Mouse (Mus musculus): ENCODE measurements around the gene Gm20721. TPM values are rescaled to one million over a fixed set of nuclear protein-coding genes. Genes with fewer than 3 reads are reported as not detected.

The Gm20721 gene
- polyA plus RNA-seq, 1 experiment from 2014 or later, result 1.3 TPM

- Histone ChIP-seq H3K4me2 (ENCODE audit: low read depth, low read length) (no peak overlapping the region), H3K4me1 (ENCODE audit: insufficient read depth) (peaks cover 37% of the 10 kb centered on the region), H3K9ac (replicated peaks) (no peak overlapping the region), H3K4me3 (ENCODE audit: low read depth, low read length) (no peak overlapping the region), H3K36me3 (replicated peaks; ENCODE audit: insufficient read depth, low read length) (peaks cover 22% of the 10 kb centered on the region), H3K9me3 (ENCODE audit: low read length) (no peaks in the 10 kb centered on the region), H3K27ac (ENCODE audit: low read depth) (no peak overlapping the region), H3K27me3 (ENCODE audit: insufficient read depth, low read length) (no peaks in the 10 kb centered on the region)
- no peak for ATAC-seq
- no peak for TF ChIP-seq EP300 (IDR thresholded peaks at IDR 0.05; ENCODE audit: low read depth)
- no peak for TF ChIP-seq CTCF (IDR thresholded peaks at IDR 0.05; ENCODE audit: low read depth)
- no peak for DNase-seq
- 77% methylated on average over 4 of the region's 4 CpGs for WGBS (ENCODE audit: insufficient replicate concordance)
Measured at GRCm38 (mm10) chr2:174340893-174341580, 5.5 kb downstream of the Gm20721 start.

GRCm38 (mm10) chr2:174340229-174340892 is 6.2 kb downstream of the Gm20721 start:
- Histone ChIP-seq H3K27me3 (ENCODE audit: insufficient read depth, low read length) (no peaks in the 10 kb centered on the region), H3K27ac (ENCODE audit: low read depth) (no peak overlapping the region), H3K36me3 (replicated peaks; ENCODE audit: insufficient read depth, low read length) (peaks cover 15% of the 10 kb centered on the region), H3K4me1 (ENCODE audit: insufficient read depth) (peaks cover 37% of the 10 kb centered on the region), H3K9ac (replicated peaks) (no peak overlapping the region), H3K9me3 (ENCODE audit: low read length) (no peaks in the 10 kb centered on the region), H3K4me3 (ENCODE audit: low read depth, low read length) (no peak overlapping the region), H3K4me2 (ENCODE audit: low read depth, low read length) (no peak overlapping the region)
- DNase-seq (no peak), ATAC-seq (no peak)
- TF ChIP-seq CTCF (IDR thresholded peaks at IDR 0.05; ENCODE audit: low read depth), result no peak
- TF ChIP-seq EP300 (IDR thresholded peaks at IDR 0.05; ENCODE audit: low read depth), result no peak
- 83% methylated on average over 3 of the region's 3 CpGs for WGBS (ENCODE audit: insufficient replicate concordance)

GRCm38 (mm10) chr2:174339701-174340100 is 6.8 kb downstream of the Gm20721 start:
- ATAC-seq, result no peak
- no peaks in the 10 kb centered on the region for H3K9me3 ChIP-seq (ENCODE audit: low read length)
- DNase-seq, result no peak
- peaks cover 9% of the 10 kb centered on the region for H3K36me3 ChIP-seq (replicated peaks; ENCODE audit: insufficient read depth, low read length)
- H3K9ac ChIP-seq (replicated peaks), result no peak overlapping the region
- WGBS (ENCODE audit: insufficient replicate concordance), result 100% methylated on average over 1 of the region's 1 CpGs
- no peak overlapping the region for H3K4me2 ChIP-seq (ENCODE audit: low read depth, low read length)
- H3K4me1 ChIP-seq (ENCODE audit: insufficient read depth), result peaks cover 40% of the 10 kb centered on the region
- no peaks in the 10 kb centered on the region for H3K27me3 ChIP-seq (ENCODE audit: insufficient read depth, low read length)
- TF ChIP-seq CTCF (IDR thresholded peaks at IDR 0.05; ENCODE audit: low read depth), result no peak
- TF ChIP-seq EP300 (IDR thresholded peaks at IDR 0.05; ENCODE audit: low read depth), result no peak
- no peak overlapping the region for H3K27ac ChIP-seq (ENCODE audit: low read depth)
- H3K4me3 ChIP-seq (ENCODE audit: low read depth, low read length), result no peak overlapping the region

GRCm38 (mm10) chr2:174337275-174337674 is 9.2 kb downstream of the Gm20721 start:
- no peaks in the 10 kb centered on the region for H3K9me3 ChIP-seq (ENCODE audit: low read length)
- no peaks in the 10 kb centered on the region for H3K27me3 ChIP-seq (ENCODE audit: insufficient read depth, low read length)
- H3K27ac ChIP-seq (ENCODE audit: low read depth), result no peak overlapping the region
- peaks cover 46% of the 10 kb centered on the region for H3K4me1 ChIP-seq (ENCODE audit: insufficient read depth)
- no peak for TF ChIP-seq CTCF (IDR thresholded peaks at IDR 0.05; ENCODE audit: low read depth)
- no peak for TF ChIP-seq EP300 (IDR thresholded peaks at IDR 0.05; ENCODE audit: low read depth)
- H3K36me3 ChIP-seq (replicated peaks; ENCODE audit: insufficient read depth, low read length), result peaks cover 11% of the 10 kb centered on the region; the same call in 1 of the 2 replicates
- H3K4me2 ChIP-seq (ENCODE audit: low read depth, low read length), result no peak overlapping the region
- DNase-seq, result no peak
- no peak for ATAC-seq
- WGBS (ENCODE audit: insufficient replicate concordance), result 82% methylated on average over 13 of the region's 13 CpGs
- H3K4me3 ChIP-seq (ENCODE audit: low read depth, low read length), result no peak overlapping the region
- H3K9ac ChIP-seq (replicated peaks), result no peak overlapping the region

- no peak for ATAC-seq
- H3K27me3 ChIP-seq (ENCODE audit: insufficient read depth, low read length), result no peaks in the 10 kb centered on the region
- no peak overlapping the region for H3K27ac ChIP-seq (ENCODE audit: low read depth)
- TF ChIP-seq EP300 (IDR thresholded peaks at IDR 0.05; ENCODE audit: low read depth), result no peak
- no peak for TF ChIP-seq CTCF (IDR thresholded peaks at IDR 0.05; ENCODE audit: low read depth)
- DNase-seq, result no peak
- H3K9ac ChIP-seq (replicated peaks), result no peak overlapping the region
- H3K4me2 ChIP-seq (ENCODE audit: low read depth, low read length), result no peak overlapping the region
- no peaks in the 10 kb centered on the region for H3K9me3 ChIP-seq (ENCODE audit: low read length)
- peaks cover 37% of the 10 kb centered on the region for H3K4me1 ChIP-seq (ENCODE audit: insufficient read depth)
- no peak overlapping the region for H3K4me3 ChIP-seq (ENCODE audit: low read depth, low read length)
- peaks cover 7% of the 10 kb centered on the region; the same call in 1 of the 2 replicates for H3K36me3 ChIP-seq (replicated peaks; ENCODE audit: insufficient read depth, low read length)
- WGBS (ENCODE audit: insufficient replicate concordance), result 82% methylated on average over 10 of the region's 10 CpGs
Measured at GRCm38 (mm10) chr2:174334415-174334814, 12.1 kb downstream of the Gm20721 start.

- Histone ChIP-seq H3K9me3 (ENCODE audit: low read length) (no peaks in the 10 kb centered on the region), H3K9ac (replicated peaks) (no peak overlapping the region), H3K27ac (ENCODE audit: low read depth) (no peak overlapping the region), H3K4me3 (ENCODE audit: low read depth, low read length) (0 out of 2 replicates have a peak overlapping the region, but pooled peaks have one; percentile 4), H3K4me1 (ENCODE audit: insufficient read depth) (peaks cover 34% of the 10 kb centered on the region), H3K27me3 (ENCODE audit: insufficient read depth, low read length) (no peaks in the 10 kb centered on the region), H3K4me2 (ENCODE audit: low read depth, low read length) (peak overlapping the region; percentile 27; the same call in 1 of the 2 replicates), H3K36me3 (replicated peaks; ENCODE audit: insufficient read depth, low read length) (peaks cover 7% of the 10 kb centered on the region; the same call in 1 of the 2 replicates)
- TF ChIP-seq CTCF (IDR thresholded peaks at IDR 0.05; ENCODE audit: low read depth) (no peak), EP300 (IDR thresholded peaks at IDR 0.05; ENCODE audit: low read depth) (no peak)
- DNase-seq, result no peak
- no peak for ATAC-seq
- 43% methylated on average over 7 of the region's 7 CpGs for WGBS (ENCODE audit: insufficient replicate concordance)
Measured at GRCm38 (mm10) chr2:174333239-174333890, 13.1 kb downstream of the Gm20721 start.
